Mouse (Mus musculus) ES-E14 (cell line): ENCODE measurements at regions not wholly inside any gene's neighbourhood (a gene's known extent, or its start where the extent isn't known, plus 50 kb on each side); places are given as distances from the start of the nearest gene placed in this dataset.

Experiments
- DNase-seq: peaks from one replicate; pipeline ENCODE4 v3.0.0-alpha.2; 2013; ENCODE audit warnings: low read depth, low spot score
- H3K27ac ChIP-seq: 2 replicates; pipeline ENCODE4 v1.5.1; 2012; ENCODE audit warnings: low read depth, mild to moderate bottlenecking, low read length, moderate library complexity, mixed read lengths; ENCODE audit not compliant: poor library complexity, insufficient read depth, severe bottlenecking
- H3K36me3 ChIP-seq: 2 replicates; pipeline ENCODE4 v1.6.1; 2012; ENCODE audit warnings: mild to moderate bottlenecking, low read length, moderate library complexity, mixed read lengths; ENCODE audit not compliant: control insufficient read depth, poor library complexity, insufficient read depth, severe bottlenecking
- H3K4me1 ChIP-seq, 2 experiments: fragments of 150-350 bp in 1 of 2; sonication (generic) in 1 of 2; 2 replicates each; pipeline ENCODE4 v1.6.1; 2012; ENCODE audit warnings: low read length in 2 of 2, mild to moderate bottlenecking in 1 of 2, mixed read lengths in 1 of 2; ENCODE audit not compliant: control insufficient read depth in 2 of 2, insufficient read depth in 2 of 2, poor library complexity in 1 of 2
- H3K4me3 ChIP-seq, 2 experiments: fragments of 150-350 bp in 1 of 2; sonication (generic) in 1 of 2; 2 replicates each; pipeline ENCODE4 v1.5.1; 2012; ENCODE audit warnings: low read length in 2 of 2, low read depth in 1 of 2, mild to moderate bottlenecking in 1 of 2, mixed read lengths in 1 of 2; ENCODE audit not compliant: insufficient read depth in 1 of 2, poor library complexity in 1 of 2, severe bottlenecking in 1 of 2
- H3K9ac ChIP-seq: 2 replicates; pipeline ENCODE4 v1.6.1; 2012; ENCODE audit warnings: low read depth, mild to moderate bottlenecking, low read length, mixed read lengths; ENCODE audit not compliant: poor library complexity, insufficient read depth, severe bottlenecking
- H3K9me3 ChIP-seq: fragments of 150-350 bp; sonication (generic); 2 replicates; pipeline ENCODE4 v1.6.1; 2012; ENCODE audit warnings: low read depth, mild to moderate bottlenecking, low read length; ENCODE audit not compliant: control insufficient read depth, insufficient read depth
- CHD2 ChIP-seq: IDR thresholded peaks from 2 replicates; pipeline ENCODE4 v1.6.1; 2014; ENCODE audit warnings: mild to moderate bottlenecking, low read depth, low read length, inconsistent platforms
- HCFC1 ChIP-seq: IDR thresholded peaks from 2 replicates; pipeline ENCODE4 v1.6.1; 2012; ENCODE audit warnings: low read length, inconsistent platforms, borderline replicate concordance; ENCODE audit not compliant: insufficient read depth
- MAFK ChIP-seq: IDR thresholded peaks from 2 replicates; pipeline ENCODE4 v1.6.1; 2014; ENCODE audit warnings: mild to moderate bottlenecking, low read depth, low read length, inconsistent platforms; ENCODE audit not compliant: insufficient read depth
- ZC3H11A ChIP-seq: IDR thresholded peaks from 2 replicates; pipeline ENCODE4 v1.6.1; 2012; ENCODE audit warnings: low read depth, mild to moderate bottlenecking, inconsistent platforms, low read length, borderline replicate concordance
- ZNF384 ChIP-seq: IDR thresholded peaks from 2 replicates; pipeline ENCODE4 v1.6.1; 2012; ENCODE audit warnings: low read depth, low read length, inconsistent platforms
- in situ Hi-C, 2 experiments: fragments of 600-800 bp; cut with MboI; formaldehyde crosslinking; loops; one replicate each; pipeline ENCODE4 v1.15.1; 2025; ENCODE audit warnings: low sequenced_read_pairs in 2 of 2, inconsistent platforms in 1 of 2; ENCODE audit not compliant: unreplicated experiment in 2 of 2

DNA sequence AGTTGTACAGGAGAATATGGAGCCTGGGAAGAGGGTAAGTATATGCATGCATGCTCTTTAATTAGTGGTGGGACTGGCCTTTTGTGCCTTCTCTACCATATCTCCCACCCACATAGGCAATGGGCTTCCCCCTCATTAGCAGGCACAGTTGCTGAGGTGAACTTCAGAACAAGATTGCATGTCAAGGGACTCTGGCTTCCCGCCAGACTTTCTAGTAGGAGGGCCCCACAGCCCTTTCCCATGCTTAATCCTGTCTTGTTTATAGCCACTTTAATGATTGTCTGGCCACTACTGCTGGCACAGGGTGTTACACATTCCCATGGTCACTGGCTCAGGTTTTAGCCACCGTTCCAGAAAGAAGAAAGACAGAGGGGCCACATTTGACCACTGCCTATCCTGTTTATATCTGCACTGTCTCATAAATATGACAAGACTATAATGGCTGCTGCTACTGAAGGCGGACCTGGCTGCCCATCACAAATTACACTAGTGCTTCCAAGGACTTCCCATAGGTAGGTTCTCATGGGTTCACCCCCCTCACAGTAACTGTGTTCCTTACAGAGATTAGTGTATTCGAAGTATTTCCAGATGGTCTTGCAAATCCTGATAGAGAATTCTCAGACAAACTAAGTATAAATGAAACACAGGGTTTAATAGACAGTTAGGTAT lies 362.6 kb downstream of the Fat4 start:
- H3K4me3 ChIP-seq = no peak overlapping the region
- no peaks in the 10 kb centered on the region for H3K36me3 ChIP-seq
- no peaks in the 10 kb centered on the region for H3K4me1 ChIP-seq
- in situ Hi-C loops = no loop called here
- H3K27ac ChIP-seq = no peak overlapping the region
- H3K9me3 ChIP-seq = no peaks in the 10 kb centered on the region
- DNase-seq = no peak
- no peak for TF ChIP-seq ZC3H11A
- TF ChIP-seq CHD2 = no peak
- no peak for TF ChIP-seq ZNF384
- no peak for TF ChIP-seq MAFK
- H3K9ac ChIP-seq = no peak overlapping the region

- DNase-seq = no peak
- Histone ChIP-seq H3K27ac (no peak overlapping the region), H3K9me3 (no peaks in the 10 kb centered on the region), H3K4me1 (no peaks in the 10 kb centered on the region), H3K9ac (no peak overlapping the region), H3K4me3 (no peak overlapping the region), H3K36me3 (no peaks in the 10 kb centered on the region)
- TF ChIP-seq ZC3H11A (no peak), ZNF384 (no peak), MAFK (no peak), HCFC1 (no peak), CHD2 (no peak)
- in situ Hi-C loops = no loop called here
Observed at GRCm38 (mm10) chr3:39253076-39253475, 366.3 kb downstream of the Fat4 start.

GRCm38 (mm10) chr3:39264671-39265430 lies 378.1 kb downstream of the Fat4 start:
- no peak for DNase-seq
- in situ Hi-C loops = no loop called here
- no peak overlapping the region for H3K27ac ChIP-seq
- H3K4me1 ChIP-seq = no peaks in the 10 kb centered on the region
- H3K9me3 ChIP-seq = no peaks in the 10 kb centered on the region
- TF ChIP-seq CHD2 (no peak), ZC3H11A (no peak)
- no peaks in the 10 kb centered on the region for H3K36me3 ChIP-seq
- no peak overlapping the region for H3K9ac ChIP-seq
- no peak overlapping the region for H3K4me3 ChIP-seq

GRCm38 (mm10) chr3:39265606-39266005 lies 378.9 kb downstream of the Fat4 start:
- TF ChIP-seq ZNF384 = no peak
- TF ChIP-seq HCFC1 = no peak
- TF ChIP-seq CHD2 = no peak
- TF ChIP-seq MAFK = no peak
- no peak for TF ChIP-seq ZC3H11A
- no peak overlapping the region for H3K27ac ChIP-seq
- no peaks in the 10 kb centered on the region for H3K36me3 ChIP-seq
- H3K9ac ChIP-seq = no peak overlapping the region
- in situ Hi-C loops = no loop called here
- no peaks in the 10 kb centered on the region for H3K9me3 ChIP-seq
- H3K4me1 ChIP-seq = no peaks in the 10 kb centered on the region
- H3K4me3 ChIP-seq = no peak overlapping the region
- DNase-seq = no peak
